In genomic region chr14:79241656-79242385, GRCm38 (mm10) we compare ENCODE assay signal across 34 mouse cellular contexts. TPM values are rescaled to one million over a fixed set of nuclear protein-coding genes. Genes with fewer than 3 reads are reported as not detected.
DNase-seq lines count a peak whose midpoint lies in the region; TF ChIP-seq lines count a peak whose summit lies in the region.
"Had no signal": no experiment of that assay in that cellular context is flagged by ENCODE, and none has a peak within 500 bp of the region (broad histone marks: within the 10 kb centered on the region; RNA-seq: fewer than 3 reads in every experiment).

No protein-coding gene starts in this region.

- H3K27ac ChIP-seq in heart, embryonic 10.5 days, result no peak overlapping the region
- H3K27ac ChIP-seq in thymus, adult 2 months (ENCODE audit: control insufficient read depth, insufficient read depth, low read length), result peak overlapping the region; percentile 62; the same call in 1 of the 2 replicates
- H3K27ac ChIP-seq in limb, embryonic 10.5 days, result 0 out of 2 replicates have a peak overlapping the region, but pooled peaks have one; percentile 26
- H3K27ac ChIP-seq in hindbrain, embryonic 10.5 days, result no peak overlapping the region
- H3K27ac ChIP-seq: embryonic facial prominence, embryonic 15.5 days; gastrocnemius, adult 2 months; hindbrain, embryonic 12.5 days; hindbrain, embryonic 15.5 days had no signal

- H3K36me3 ChIP-seq in heart, embryonic 10.5 days, result 0 out of 2 replicates have a peak, but pooled peaks cover 2% of the 10 kb centered on the region
- no peaks in the 10 kb centered on the region for H3K36me3 ChIP-seq in thymus, adult 2 months (ENCODE audit: control insufficient read depth, insufficient read depth, low read length)
- no peaks in the 10 kb centered on the region for H3K36me3 ChIP-seq in limb, embryonic 10.5 days
- no peaks in the 10 kb centered on the region for H3K36me3 ChIP-seq in hindbrain, embryonic 10.5 days
- H3K36me3 ChIP-seq: embryonic facial prominence, embryonic 15.5 days; hindbrain, embryonic 12.5 days; hindbrain, embryonic 15.5 days had no signal

- H3K4me1 ChIP-seq in heart, embryonic 10.5 days, result peaks cover 24% of the 10 kb centered on the region
- peaks cover 51% of the 10 kb centered on the region for H3K4me1 ChIP-seq in thymus, adult 2 months (replicated peaks; ENCODE audit: control insufficient read depth, insufficient read depth, low read length)
- peaks cover 24% of the 10 kb centered on the region for H3K4me1 ChIP-seq in limb, embryonic 10.5 days
- peaks cover 31% of the 10 kb centered on the region for H3K4me1 ChIP-seq in hindbrain, embryonic 10.5 days (replicated peaks)
- H3K4me1 ChIP-seq: embryonic facial prominence, embryonic 15.5 days had no signal

- DNase-seq in heart, embryonic 10.5 days (ENCODE audit: low spot score), result peak; percentile 66
- no peak for DNase-seq in heart, postnatal 25 days (ENCODE audit: low spot score)
- DNase-seq in thymus, adult 2 months, result peak; percentile 43
- DNase-seq in thymus, postnatal 25 days, result no peak
- peak; percentile 30 for DNase-seq in T-cell, adult 2 months (ENCODE audit: low spot score)
- DNase-seq in limb, embryonic 10.5 days (ENCODE audit: low spot score), result no peak
- DNase-seq in hindbrain, embryonic 10.5 days (ENCODE audit: low spot score), result no peak
- DNase-seq in kidney, adult 11 months, result no peak
- DNase-seq: adrenal gland, postnatal 25 days; cerebellum, adult 11-12 months; cerebellum, adult 8-10 months; cerebellum, postnatal 10 days; cerebellum, postnatal 36 days; forebrain, postnatal 0 days; gastrocnemius, adult 2 months; gastrocnemius, postnatal 14 days; heart, postnatal 4 days had no signal

- intact Hi-C loops in heart, postnatal 25 days (cut with DNase I), result no loop called here

- H3K4me3 ChIP-seq in heart, embryonic 10.5 days, result no peak overlapping the region
- no peak overlapping the region for H3K4me3 ChIP-seq in thymus, adult 2 months (ENCODE audit: control insufficient read depth, insufficient read depth, low read length)
- no peak overlapping the region for H3K4me3 ChIP-seq in limb, embryonic 10.5 days
- H3K4me3 ChIP-seq in hindbrain, embryonic 10.5 days, result no peak overlapping the region
- H3K4me3 ChIP-seq: embryonic facial prominence, embryonic 15.5 days; gastrocnemius, adult 2 months; hindbrain, embryonic 12.5 days; hindbrain, embryonic 15.5 days had no signal

- no peak for TF ChIP-seq CTCF in thymus, adult 2 months (IDR thresholded peaks at IDR 0.05; ENCODE audit: borderline replicate concordance, control insufficient read depth, extremely low read depth, insufficient read depth, low read length, poor library complexity)

- H3K27me3 ChIP-seq in heart, embryonic 10.5 days (ENCODE audit: insufficient read depth, poor library complexity, severe bottlenecking), result peaks cover 7% of the 10 kb centered on the region; the same call in 1 of the 2 replicates
- H3K27me3 ChIP-seq in thymus, adult 2 months (ENCODE audit: control insufficient read depth, insufficient read depth, low read length), result no peaks in the 10 kb centered on the region
- H3K27me3 ChIP-seq in limb, embryonic 10.5 days (ENCODE audit: low read depth, poor library complexity, severe bottlenecking), result no peaks in the 10 kb centered on the region
- H3K27me3 ChIP-seq in hindbrain, embryonic 10.5 days (ENCODE audit: insufficient read depth, poor library complexity, severe bottlenecking), result no peaks in the 10 kb centered on the region
- H3K27me3 ChIP-seq: embryonic facial prominence, embryonic 15.5 days; hindbrain, embryonic 12.5 days; hindbrain, embryonic 15.5 days had no signal

- no peak for TF ChIP-seq POLR2A in thymus, adult 2 months (IDR thresholded peaks at IDR 0.05; ENCODE audit: control insufficient read depth, extremely low read depth, insufficient read depth, low read length, poor library complexity)

- WGBS in heart, embryonic 10.5 days, result 66% methylated on average over 6 of the region's 6 CpGs
- WGBS in thymus, adult 2 months, result 52% methylated on average over 6 of the region's 6 CpGs
- WGBS in limb, embryonic 10.5 days, result 71% methylated on average over 6 of the region's 6 CpGs
- WGBS in hindbrain, embryonic 10.5 days, result 80% methylated on average over 6 of the region's 6 CpGs

- no peaks in the 10 kb centered on the region for H3K9me3 ChIP-seq in heart, embryonic 10.5 days
- H3K9me3 ChIP-seq in limb, embryonic 10.5 days (replicated peaks), result no peaks in the 10 kb centered on the region
- H3K9me3 ChIP-seq in hindbrain, embryonic 10.5 days, result peaks cover 5% of the 10 kb centered on the region; the same call in 1 of the 2 replicates
- H3K9me3 ChIP-seq: embryonic facial prominence, embryonic 15.5 days; hindbrain, embryonic 15.5 days had no signal

RNA-seq across cellular contexts. Expression of gene Zfp957, which starts 5.3 kb away (rescaled TPM):
- 0.06 TPM in 1 of 2 replicates, not detected in the other for polyA plus RNA-seq in heart, embryonic 10.5 days (2016; fragmentation: Nextera tagmentation; extraction: Ambion mirVana)
- total RNA-seq in heart, postnatal 25 days (2021), result not detected
- polyA plus RNA-seq in thymus, adult 2 months (2012; rRNA removed), result not detected in 2 replicates
- polyA plus RNA-seq in limb, embryonic 10.5 days (2016; fragmentation: Nextera tagmentation; extraction: Ambion mirVana), result not detected in 2 replicates
- not detected in 2 replicates for polyA plus RNA-seq in hindbrain, embryonic 10.5 days (2016; fragmentation: Nextera tagmentation; extraction: Ambion mirVana)
- total RNA-seq: adrenal gland, postnatal 25 days; forebrain, postnatal 0 days; gastrocnemius, adult 2 months; gastrocnemius, postnatal 14 days; gastrocnemius, postnatal 4 days; heart, adult 8-10 months; heart, postnatal 4 days; MEL had no signal
- polyA plus RNA-seq: brain, embryonic 14.5 days; C2C12; CD4-positive, CD25-positive, alpha-beta regulatory T cell, adult 4 months; cortical plate, adult 2 months; embryonic facial prominence, embryonic 11.5 days; embryonic facial prominence, embryonic 15.5 days; forebrain, embryonic 11.5 days; forebrain, embryonic 14.5 days; forebrain, postnatal 0 days; frontal cortex, adult 2 months; heart, embryonic 14.5 days; heart, postnatal 0 days; hindbrain, embryonic 15.5 days; intestine, embryonic 14.5 days had no signal

RNA-seq across cellular contexts. Expression of gene Rgcc, which starts 59.6 kb away (rescaled TPM):
- 16.0 and 17.0 TPM in 2 replicates for polyA plus RNA-seq in heart, embryonic 10.5 days (2016; fragmentation: Nextera tagmentation; extraction: Ambion mirVana)
- 10 to 100 TPM; 37.9 to 54.5 TPM for total RNA-seq in heart, postnatal 25 days (2021)
- polyA plus RNA-seq in thymus, adult 2 months (2012; rRNA removed), result 880 and 889 TPM in 2 replicates
- 9.5 and 14.8 TPM in 2 replicates for polyA plus RNA-seq in limb, embryonic 10.5 days (2016; fragmentation: Nextera tagmentation; extraction: Ambion mirVana)
- 26.2 and 52.1 TPM in 2 replicates for polyA plus RNA-seq in hindbrain, embryonic 10.5 days (2016; fragmentation: Nextera tagmentation; extraction: Ambion mirVana)

Comparison
In these comparisons a context has a peak if more than half of its experiments do, and no peak if none do; other contexts are left out.
1. DNase-seq: peak in heart, embryonic 10.5 days (single experiment), thymus, adult 2 months (single experiment) and T-cell, adult 2 months (single experiment); none in heart, postnatal 25 days (single experiment), thymus, postnatal 25 days (single experiment), limb, embryonic 10.5 days (single experiment), hindbrain, embryonic 10.5 days (single experiment) and kidney, adult 11 months (single experiment).
2. H3K27ac ChIP-seq: peak in thymus, adult 2 months (single experiment) and limb, embryonic 10.5 days (single experiment); none in heart, embryonic 10.5 days (single experiment) and hindbrain, embryonic 10.5 days (single experiment).
3. RNA of gene Rgcc, which starts 59.6 kb away (polyA plus RNA-seq): 880 to 889 TPM in thymus, adult 2 months; 26.2 to 52.1 TPM in hindbrain, embryonic 10.5 days, 16.0 to 17.0 TPM in heart, embryonic 10.5 days and 9.5 to 14.8 TPM in limb, embryonic 10.5 days; every median in the first group is over 10 times any median in the second.